Mouse (Mus musculus) heart, adult 2 months (tissue): ENCODE measurements at regions not wholly inside any gene's neighbourhood (a gene's known extent, or its start where the extent isn't known, plus 50 kb on each side); places are given as distances from the start of the nearest gene placed in this dataset.

Experiments used
- CTCF ChIP-seq: fragments of 200-600 bp; IDR thresholded peaks from 2 replicates; pipeline ENCODE4 v1.8.1; 2022; ENCODE audit warnings: antibody characterized with exemption, mild to moderate bottlenecking, moderate library complexity
- POLR2A ChIP-seq: fragments of 200-500 bp; IDR thresholded peaks from 2 replicates; pipeline ENCODE4 v1.6.1; 2011; ENCODE audit warnings: mild to moderate bottlenecking, low read depth, low read length, control low read depth; ENCODE audit not compliant: insufficient read depth

- TF ChIP-seq POLR2A (no peak), CTCF (no peak)
Observed at GRCm38 (mm10) chr12:27670650-27671084, 328.3 kb upstream of the Sox11 start.
